Mouse (Mus musculus) midbrain, embryonic 16.5 days (tissue): ENCODE measurements around the gene Col26a1. TPM values are rescaled to one million over a fixed set of nuclear protein-coding genes. Genes with fewer than 3 reads are reported as not detected.
A peak's percentile ranks its signal among the peaks of the same experiment; 100 is the strongest.

Experiments
- ATAC-seq: fragments of 200-750 bp; cut with Nextera tagmentation; 2 replicates; pipeline ENCODE4 v1.8.0; 2017; ENCODE audit warnings: moderate TSS enrichment
- H3K27ac ChIP-seq: fragments of 300-500 bp; sonication (generic); 2 replicates; pipeline ENCODE4 v1.5.1; 2014; ENCODE audit warnings: mild to moderate bottlenecking, low read length, mixed read lengths
- H3K27me3 ChIP-seq: fragments of 300-500 bp; sonication (generic); 2 replicates; pipeline ENCODE4 v1.6.1; 2014; ENCODE audit warnings: low read depth, low read length, mixed read lengths; ENCODE audit not compliant: control insufficient read depth, insufficient read depth
- H3K36me3 ChIP-seq: fragments of 300-500 bp; sonication (generic); 2 replicates; pipeline ENCODE4 v1.6.1; 2014; ENCODE audit warnings: mild to moderate bottlenecking, low read length, moderate library complexity, mixed read lengths; ENCODE audit not compliant: control insufficient read depth, insufficient read depth
- H3K4me1 ChIP-seq: fragments of 300-500 bp; sonication (generic); 2 replicates; pipeline ENCODE4 v1.6.1; 2014; ENCODE audit warnings: mild to moderate bottlenecking, low read length, mixed read lengths; ENCODE audit not compliant: control insufficient read depth, insufficient read depth
- H3K4me2 ChIP-seq: fragments of 300-500 bp; sonication (generic); 2 replicates; pipeline ENCODE4 v1.6.1; 2014; ENCODE audit warnings: mild to moderate bottlenecking, low read length, mixed read lengths
- H3K4me3 ChIP-seq: fragments of 300-500 bp; sonication (generic); 2 replicates; pipeline ENCODE4 v1.5.1; 2014; ENCODE audit warnings: low read depth, mild to moderate bottlenecking, low read length, moderate library complexity, mixed read lengths
- H3K9ac ChIP-seq: fragments of 300-500 bp; sonication (generic); 2 replicates; pipeline ENCODE4 v1.6.1; 2014; ENCODE audit warnings: low read depth, low read length, mixed read lengths
- H3K9me3 ChIP-seq: fragments of 300-500 bp; sonication (generic); replicated peaks from 2 replicates; pipeline ENCODE4 v1.6.1; 2014; ENCODE audit warnings: mild to moderate bottlenecking, low read length, mixed read lengths; ENCODE audit not compliant: control insufficient read depth, poor library complexity, severe bottlenecking
- WGBS: fragments of 180-500 bp; shearing (Covaris S2); extraction: QIAGEN DNeasy Blood & Tissue Kit; methylation state at CpG from one replicate; pipeline ENCODE4 v1.1.7; 2014; 5-methylcytosine and 5-hydroxymethylcytosine counted together
- polyA plus RNA-seq: library from polyadenylated mRNA; unstranded; fragments of >200 nt; fragmentation: Nextera tagmentation; extraction: Ambion mirVana; gene quantifications from 2 replicates; pipeline ENCODE4 v1.2.1, GENCODE M21; 2015

The Col26a1 gene
- polyA plus RNA-seq, 1 experiment from 2014 or later, result 24.4 TPM

DNA sequence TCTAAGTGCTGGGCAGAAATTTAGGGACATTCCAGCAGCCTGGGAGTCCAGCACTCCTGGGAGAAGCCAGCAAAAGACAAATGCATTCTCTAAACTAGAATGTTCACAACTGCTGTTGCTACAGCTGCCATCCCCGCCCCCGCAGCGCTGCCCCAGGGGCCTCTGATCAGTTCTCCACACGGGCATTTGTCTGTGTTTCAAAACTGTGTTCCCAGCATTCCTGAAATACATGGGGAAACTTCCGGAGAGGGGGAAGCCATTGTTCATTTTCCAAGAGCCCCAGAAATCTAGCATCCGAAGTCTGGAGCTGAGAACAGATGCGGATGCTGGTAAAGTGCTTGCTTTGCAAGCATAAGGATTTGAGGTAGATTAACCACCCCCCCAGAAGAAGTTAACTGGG is 3.9 kb upstream of the Col26a1 start:
- H3K27me3 ChIP-seq, result peaks cover 12% of the 10 kb centered on the region

DNA sequence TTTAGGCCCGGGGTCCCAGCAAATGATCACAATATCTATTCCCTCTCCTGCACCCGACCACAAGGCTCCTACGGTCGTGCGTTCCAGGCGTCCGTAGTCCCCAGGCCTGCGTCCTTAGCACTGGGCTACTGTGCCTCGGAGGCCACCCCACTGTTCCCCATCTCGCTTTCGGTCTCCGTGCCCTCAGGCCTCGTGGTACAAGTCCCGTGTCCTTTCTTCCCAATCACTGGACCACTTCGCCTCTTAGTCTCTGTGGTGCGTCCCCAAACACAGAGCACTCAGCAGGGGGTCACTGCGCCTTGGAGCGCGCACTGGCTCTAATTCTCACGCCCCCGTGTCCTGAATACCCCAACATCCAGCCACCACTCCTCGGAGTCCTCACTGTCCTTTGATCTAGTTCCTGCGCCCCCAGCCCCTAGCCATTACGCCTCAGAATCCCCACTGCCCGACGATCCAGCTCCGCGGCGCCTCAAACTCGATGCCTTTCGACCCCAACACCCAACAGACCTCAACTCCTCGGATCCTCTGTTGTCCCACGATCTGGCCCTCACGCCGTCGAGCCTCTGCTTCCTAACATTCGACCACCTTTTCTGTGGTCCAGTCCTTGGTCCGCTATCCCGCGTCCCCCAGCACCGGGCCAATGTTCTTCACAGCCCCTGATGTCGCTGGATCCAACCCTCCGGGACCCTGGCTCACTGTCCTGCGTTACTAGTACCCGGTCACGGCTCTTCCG is 788 bp downstream of the Col26a1 start:
- Histone ChIP-seq H3K9ac (peak overlapping the region; percentile 82), H3K4me3 (peak overlapping the region; percentile 66), H3K4me1 (peaks cover 13% of the 10 kb centered on the region), H3K27me3 (peaks cover 18% of the 10 kb centered on the region), H3K9me3 (no peaks in the 10 kb centered on the region), H3K36me3 (no peaks in the 10 kb centered on the region), H3K27ac (no peak overlapping the region), H3K4me2 (peak overlapping the region; percentile 84)
- under 1% methylated on average over 47 of the region's 47 CpGs for WGBS
- peak; percentile 49 for ATAC-seq

More for the DNA sequence above, 3.9 kb upstream of the Col26a1 start:
- H3K36me3 ChIP-seq, result no peaks in the 10 kb centered on the region
- H3K9me3 ChIP-seq, result no peaks in the 10 kb centered on the region
- no peak overlapping the region for H3K27ac ChIP-seq
- H3K4me1 ChIP-seq, result peaks cover 11% of the 10 kb centered on the region
- WGBS, result 32% methylated on average over 7 of the region's 7 CpGs
- no peak for ATAC-seq
- no peak overlapping the region for H3K4me3 ChIP-seq
- H3K4me2 ChIP-seq, result no peak overlapping the region
- no peak overlapping the region for H3K9ac ChIP-seq

DNA sequence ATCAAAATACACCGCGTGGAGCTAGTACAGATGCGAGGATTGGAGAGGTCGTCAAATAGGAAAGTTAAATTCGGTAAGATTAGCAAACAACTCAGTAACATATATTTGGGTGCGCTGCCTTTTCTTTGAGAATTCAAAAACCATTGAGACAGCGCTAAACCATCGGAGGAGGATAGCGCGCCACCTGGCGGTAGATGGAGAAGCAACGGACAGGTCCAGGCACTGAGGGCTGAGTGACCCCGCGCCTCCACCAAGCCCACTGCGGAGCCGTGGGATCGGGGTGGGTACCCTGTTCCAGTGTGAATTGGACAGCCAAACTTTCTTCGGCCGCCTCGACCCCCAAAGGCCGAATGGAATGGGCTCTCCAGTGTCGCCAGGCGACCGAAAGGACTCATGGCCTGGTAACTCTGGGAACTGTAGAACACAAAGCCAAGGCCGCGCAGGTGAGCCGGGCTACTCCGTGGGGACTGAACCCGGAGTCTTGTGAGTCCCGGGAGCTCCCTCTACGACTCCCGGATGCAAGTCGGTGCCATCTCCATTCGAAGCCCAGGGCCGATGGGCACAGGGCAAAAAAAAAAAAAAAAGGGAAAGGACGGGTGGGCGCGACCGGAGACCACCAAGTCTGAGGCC is 1.5 kb downstream of the Col26a1 start:
- H3K36me3 ChIP-seq, result no peaks in the 10 kb centered on the region
- 3% methylated on average over 38 of the region's 39 CpGs for WGBS
- H3K27me3 ChIP-seq, result peaks cover 18% of the 10 kb centered on the region
- H3K27ac ChIP-seq, result no peak overlapping the region
- H3K9me3 ChIP-seq, result no peaks in the 10 kb centered on the region
- H3K9ac ChIP-seq, result peak overlapping the region; percentile 82
- H3K4me2 ChIP-seq, result peak overlapping the region; percentile 84
- peak; percentile 66; the same call in 1 of the 2 replicates for ATAC-seq
- H3K4me1 ChIP-seq, result peaks cover 13% of the 10 kb centered on the region
- peak overlapping the region; percentile 66 for H3K4me3 ChIP-seq

DNA sequence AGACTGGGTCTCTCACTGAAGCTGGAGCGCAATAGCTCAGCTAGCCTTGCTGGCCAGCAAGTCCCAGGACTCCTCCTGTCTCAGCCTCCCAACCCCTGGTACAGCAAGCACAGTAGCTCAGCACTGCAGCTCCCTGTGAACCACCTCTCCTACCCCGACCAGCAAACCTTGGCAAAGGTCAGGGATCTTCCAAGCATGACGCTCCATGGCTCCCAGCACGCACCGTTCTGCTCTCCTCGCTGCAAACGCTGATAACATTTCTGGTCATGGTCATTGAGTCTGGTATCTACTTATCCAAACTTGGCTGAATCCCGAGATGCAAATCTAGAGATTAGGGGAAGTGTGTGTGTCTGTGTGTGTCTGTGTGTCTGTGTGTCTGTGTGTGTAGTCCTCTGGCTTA is 2.9 kb downstream of the Col26a1 start:
- H3K4me2 ChIP-seq, result no peak overlapping the region
- ATAC-seq, result no peak
- H3K4me3 ChIP-seq, result no peak overlapping the region
- no peak overlapping the region for H3K9ac ChIP-seq
- no peaks in the 10 kb centered on the region for H3K36me3 ChIP-seq
- H3K27me3 ChIP-seq, result peaks cover 18% of the 10 kb centered on the region
- no peaks in the 10 kb centered on the region for H3K9me3 ChIP-seq
- peaks cover 13% of the 10 kb centered on the region for H3K4me1 ChIP-seq
- 90% methylated on average over 8 of the region's 8 CpGs for WGBS
- no peak overlapping the region for H3K27ac ChIP-seq

DNA sequence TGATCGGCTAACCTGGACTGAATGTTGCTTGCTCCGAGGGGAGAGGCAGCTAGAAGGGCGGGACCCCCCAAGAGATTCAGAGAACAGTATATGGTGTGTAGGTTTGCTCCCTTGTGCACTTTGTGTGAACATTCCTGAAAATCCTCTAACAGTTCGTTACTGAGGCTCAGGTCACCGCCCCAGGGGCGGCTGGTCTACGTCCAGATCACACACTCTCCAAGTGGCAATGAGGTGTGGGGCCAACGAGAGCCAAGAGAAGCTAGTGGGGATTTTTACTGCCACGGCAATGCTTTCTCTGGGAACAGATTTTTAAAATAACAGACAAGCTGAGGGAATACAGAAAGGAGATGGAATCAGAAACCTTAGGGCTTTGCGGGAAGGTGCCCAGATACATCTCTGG is 8.7 kb downstream of the Col26a1 start:
- Histone ChIP-seq H3K9me3 (no peaks in the 10 kb centered on the region), H3K36me3 (no peaks in the 10 kb centered on the region), H3K4me2 (no peak overlapping the region), H3K4me1 (no peaks in the 10 kb centered on the region), H3K4me3 (no peak overlapping the region), H3K9ac (no peak overlapping the region), H3K27ac (no peak overlapping the region), H3K27me3 (no peaks in the 10 kb centered on the region)
- 83% methylated on average over 10 of the region's 10 CpGs for WGBS
- ATAC-seq, result no peak

DNA sequence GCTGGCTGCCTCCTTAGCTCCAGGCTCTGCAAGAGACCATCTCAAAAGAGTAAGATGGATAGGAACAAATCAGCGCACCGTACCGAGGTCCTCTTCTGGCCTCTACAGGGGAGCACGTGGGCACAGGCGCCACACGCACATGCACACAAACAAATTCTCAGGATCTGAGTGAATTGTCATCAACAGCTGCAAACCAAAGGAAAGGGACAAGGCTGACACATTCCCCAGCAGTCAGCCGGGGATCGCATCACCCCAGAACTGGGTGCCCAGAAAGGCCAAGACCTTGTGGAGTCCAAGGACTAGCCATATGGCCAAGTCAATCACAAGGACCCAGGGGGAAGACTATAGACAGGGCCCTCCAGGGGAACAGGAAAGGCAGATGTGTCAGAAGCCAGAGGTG is 10.6 kb downstream of the Col26a1 start:
- Histone ChIP-seq H3K4me1 (no peaks in the 10 kb centered on the region), H3K9ac (no peak overlapping the region), H3K9me3 (no peaks in the 10 kb centered on the region), H3K27me3 (no peaks in the 10 kb centered on the region), H3K4me2 (no peak overlapping the region), H3K36me3 (no peaks in the 10 kb centered on the region), H3K27ac (no peak overlapping the region), H3K4me3 (no peak overlapping the region)
- no peak for ATAC-seq
- 91% methylated on average over 8 of the region's 8 CpGs for WGBS

GRCm38 (mm10) chr5:136869451-136870114 is 13.4 kb downstream of the Col26a1 start:
- no peak for ATAC-seq
- H3K27me3 ChIP-seq, result no peaks in the 10 kb centered on the region
- no peaks in the 10 kb centered on the region for H3K9me3 ChIP-seq
- no peak overlapping the region for H3K4me2 ChIP-seq
- H3K4me3 ChIP-seq, result no peak overlapping the region
- H3K36me3 ChIP-seq, result no peaks in the 10 kb centered on the region
- WGBS, result 73% methylated on average over 10 of the region's 10 CpGs
- no peak overlapping the region for H3K9ac ChIP-seq
- no peak overlapping the region for H3K27ac ChIP-seq
- no peaks in the 10 kb centered on the region for H3K4me1 ChIP-seq

- no peaks in the 10 kb centered on the region for H3K9me3 ChIP-seq
- no peak overlapping the region for H3K9ac ChIP-seq
- no peak for ATAC-seq
- no peak overlapping the region for H3K27ac ChIP-seq
- H3K4me3 ChIP-seq, result no peak overlapping the region
- no peak overlapping the region for H3K4me2 ChIP-seq
- H3K36me3 ChIP-seq, result no peaks in the 10 kb centered on the region
- peaks cover 7% of the 10 kb centered on the region for H3K4me1 ChIP-seq
- 90% methylated on average over 5 of the region's 5 CpGs for WGBS
- no peaks in the 10 kb centered on the region for H3K27me3 ChIP-seq
These were observed 15.3 kb downstream of the Col26a1 start for GRCm38 (mm10) chr5:136867706-136868105.
